Mouse (Mus musculus): ENCODE results near the gene Bag5.

Bag5 gene

GRCm38 (mm10) chr12:111698346-111698913, 14.6 kb downstream of the Bag5 start:
- DNase-seq (ENCODE audit: low spot score in 2 of 2): no peak

GRCm38 (mm10) chr12:111697708-111698107, 15.3 kb downstream of the Bag5 start:
- DNase-seq (ENCODE audit: low spot score in 2 of 2): no peak

- peak; percentile 46 to 71 for DNase-seq (ENCODE audit: low spot score in 2 of 2)
Observed at GRCm38 (mm10) chr12:111696239-111696638, 16.8 kb downstream of the Bag5 start.

GRCm38 (mm10) chr12:111694880-111695804, 17.9 kb downstream of the Bag5 start:
- no peak for DNase-seq (ENCODE audit: low spot score in 2 of 2)

GRCm38 (mm10) chr12:111694271-111694781, 18.7 kb downstream of the Bag5 start:
- no peak for DNase-seq (ENCODE audit: low spot score in 2 of 2)

- DNase-seq (ENCODE audit: low spot score in 2 of 2): no peak
Observed at GRCm38 (mm10) chr12:111693341-111694270, 19.5 kb downstream of the Bag5 start.

GRCm38 (mm10) chr12:111692899-111693298, 20.2 kb downstream of the Bag5 start:
- no peak for DNase-seq (ENCODE audit: low spot score in 2 of 2)

- no peak for DNase-seq (ENCODE audit: low spot score in 2 of 2)
Observed at GRCm38 (mm10) chr12:111691346-111691872, 21.6 kb downstream of the Bag5 start.

GRCm38 (mm10) chr12:111689426-111689825, 23.6 kb downstream of the Bag5 start:
- no peak for DNase-seq (ENCODE audit: low spot score in 2 of 2)

- DNase-seq (ENCODE audit: low spot score in 2 of 2): no peak
Observed at GRCm38 (mm10) chr12:111688069-111688428, 25.0 kb downstream of the Bag5 start.

- DNase-seq (ENCODE audit: low spot score in 2 of 2): peak; percentile 28 to 68
Observed at GRCm38 (mm10) chr12:111687350-111688068, 25.5 kb downstream of the Bag5 start.

GRCm38 (mm10) chr12:111686390-111686789, 26.7 kb downstream of the Bag5 start:
- DNase-seq (ENCODE audit: low spot score in 2 of 2): no peak

GRCm38 (mm10) chr12:111682806-111683205, 30.3 kb downstream of the Bag5 start:
- DNase-seq (ENCODE audit: low spot score in 2 of 2): no peak

GRCm38 (mm10) chr12:111682003-111682402, 31.1 kb downstream of the Bag5 start:
- DNase-seq (ENCODE audit: low spot score in 2 of 2): no peak

GRCm38 (mm10) chr12:111681305-111681704, 31.8 kb downstream of the Bag5 start:
- DNase-seq (ENCODE audit: low spot score in 2 of 2): no peak

GRCm38 (mm10) chr12:111680661-111681060, 32.4 kb downstream of the Bag5 start:
- DNase-seq (ENCODE audit: low spot score in 2 of 2): no peak

- DNase-seq (ENCODE audit: low spot score in 2 of 2): no peak
Observed at GRCm38 (mm10) chr12:111678997-111679396, 34.1 kb downstream of the Bag5 start.

GRCm38 (mm10) chr12:111678670-111678933, 34.5 kb downstream of the Bag5 start:
- no peak for DNase-seq (ENCODE audit: low spot score in 2 of 2)

GRCm38 (mm10) chr12:111677882-111678669, 35.0 kb downstream of the Bag5 start, which contains the start of gene Trmt61a:
Gene Trmt61a (plus strand): TSS chr12:111678105.
- DNase-seq (ENCODE audit: low spot score in 2 of 2): peak; percentile 80 to 91

- no peak for DNase-seq (ENCODE audit: low spot score in 2 of 2)
Observed at GRCm38 (mm10) chr12:111677421-111677820, 35.6 kb downstream of the Bag5 start.

All from urinary bladder, postnatal 36 days (tissue).